Mouse (Mus musculus) kidney, adult 8-10 months (tissue): ENCODE data around the gene Itgb3bp.
A peak's percentile ranks its signal among the peaks of the same experiment; 100 is the strongest.

Experiments used
- DNase-seq, 2 experiments: peaks; one replicate each; pipeline ENCODE4 v3.0.0; 2022

Itgb3bp gene

GRCm38 (mm10) chr4:99929613-99930517 lies at the start of gene Itgb3bp:
Gene Itgb3bp, minus strand, starts transcription at chr4:99929813.
- DNase-seq: peak; percentile 88 to 93

- no peak for DNase-seq
Measured at GRCm38 (mm10) chr4:99979326-99979725, 49.7 kb upstream of the Itgb3bp start.

GRCm38 (mm10) chr4:99974375-99974774 lies 44.8 kb upstream of the Itgb3bp start:
- DNase-seq: no peak

- DNase-seq: no peak
Measured at GRCm38 (mm10) chr4:99973931-99974330, 44.3 kb upstream of the Itgb3bp start.

- no peak for DNase-seq
Measured at GRCm38 (mm10) chr4:99972886-99973285, 43.3 kb upstream of the Itgb3bp start.

DNA sequence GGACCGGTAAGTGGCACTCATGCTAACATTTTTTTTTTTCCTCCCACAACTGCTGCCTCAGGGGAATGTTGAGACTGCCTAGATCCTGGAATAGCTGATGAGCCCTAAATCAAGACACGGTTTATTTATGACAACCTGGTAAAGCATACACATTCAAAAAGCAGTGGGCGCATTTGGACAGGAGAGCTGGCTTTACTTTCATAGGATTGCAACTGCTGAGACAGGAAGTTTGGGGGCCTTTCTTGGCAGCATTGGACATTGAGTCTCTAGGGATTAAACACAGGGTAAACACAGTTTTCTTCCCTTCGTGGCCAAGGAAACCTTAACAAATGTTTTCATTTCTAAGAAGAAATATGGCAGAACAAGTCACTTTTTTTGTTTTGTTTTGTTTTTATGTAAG lies 40.5 kb upstream of the Itgb3bp start:
- no peak for DNase-seq

DNA sequence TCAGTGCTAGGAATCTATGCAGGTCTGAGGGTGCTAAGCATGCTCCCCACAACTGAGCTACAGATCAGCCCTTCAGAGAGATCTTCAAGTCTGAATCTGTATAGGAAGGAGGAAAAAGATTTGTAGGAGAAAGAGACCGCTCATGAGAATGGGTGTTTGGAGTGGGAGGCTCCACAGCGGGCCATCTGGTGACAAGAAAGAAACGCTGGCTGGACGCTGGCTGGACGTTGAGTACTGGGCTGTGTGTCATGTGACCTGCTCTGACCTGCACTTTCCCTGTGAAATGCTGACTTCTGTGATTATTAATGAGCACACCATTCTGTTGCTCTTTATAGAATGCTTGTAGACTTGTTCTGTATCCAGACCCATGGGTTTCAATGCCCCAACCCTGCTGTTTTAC lies 39.7 kb upstream of the Itgb3bp start:
- DNase-seq: peak; percentile 35 to 47

- no peak for DNase-seq
Measured at GRCm38 (mm10) chr4:99966555-99966954, 36.9 kb upstream of the Itgb3bp start.

DNA sequence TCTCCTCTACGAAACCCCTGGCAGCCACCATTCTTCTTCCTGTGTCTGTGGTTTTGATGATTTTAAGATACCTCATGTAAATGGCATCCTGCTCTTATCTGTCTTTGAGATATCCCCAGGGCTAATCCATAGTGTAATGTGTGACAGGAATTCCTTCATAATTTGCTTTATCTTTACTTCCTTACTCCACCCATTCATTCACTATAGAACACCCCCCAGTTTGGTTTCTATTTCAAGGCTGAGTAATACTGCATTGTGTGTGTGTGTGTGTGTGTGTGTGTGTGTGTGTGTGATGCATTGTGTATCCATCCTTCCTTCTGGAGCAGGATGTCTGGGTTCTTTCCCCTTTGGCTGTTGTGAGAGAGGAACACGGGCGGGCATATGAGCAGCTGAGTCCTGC lies 29.7 kb upstream of the Itgb3bp start:
- no peak for DNase-seq

- DNase-seq: no peak
Measured at GRCm38 (mm10) chr4:99958084-99958815, 28.6 kb upstream of the Itgb3bp start.

DNA sequence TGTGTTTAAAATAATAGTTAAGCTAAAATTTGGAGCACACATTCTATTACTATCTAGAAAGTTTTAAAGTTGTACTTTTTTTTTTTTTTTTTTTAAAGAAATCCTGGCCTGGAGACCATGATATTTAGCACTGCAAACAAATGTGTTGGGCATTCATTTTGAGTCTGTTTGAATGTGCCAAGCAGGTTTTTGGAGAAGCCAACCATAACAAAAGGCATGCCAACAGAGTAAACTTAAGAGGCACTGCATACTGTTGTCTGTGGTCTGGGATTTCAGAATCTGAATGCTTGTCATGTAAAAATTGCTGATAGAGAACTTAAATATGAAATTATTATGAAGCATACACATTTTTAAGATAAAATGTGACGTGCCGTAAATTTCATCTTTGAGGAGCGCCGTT lies 27.6 kb upstream of the Itgb3bp start:
- DNase-seq: no peak

DNA sequence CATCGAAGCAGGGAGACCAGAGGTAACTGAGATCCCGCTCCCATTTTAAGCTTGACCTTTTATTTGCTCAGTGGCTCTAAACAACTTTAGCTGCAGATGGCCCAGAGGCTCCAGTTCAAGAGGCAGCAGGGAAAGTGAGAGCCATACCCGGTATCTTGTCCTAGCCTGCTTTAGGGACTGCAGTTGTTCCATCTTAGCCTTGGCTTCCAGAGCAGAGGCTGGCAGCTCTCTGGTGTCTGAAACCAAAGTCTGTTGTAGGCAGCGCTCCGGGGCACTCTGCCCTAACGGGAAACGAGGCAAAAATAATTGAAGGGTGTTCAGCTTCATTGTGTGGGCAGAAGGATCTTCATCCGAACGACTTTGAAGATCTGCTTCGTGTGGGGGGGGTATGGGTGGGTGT lies 25.8 kb upstream of the Itgb3bp start:
- DNase-seq: no peak

- DNase-seq: no peak
Measured at GRCm38 (mm10) chr4:99953904-99954303, 24.3 kb upstream of the Itgb3bp start.

DNA sequence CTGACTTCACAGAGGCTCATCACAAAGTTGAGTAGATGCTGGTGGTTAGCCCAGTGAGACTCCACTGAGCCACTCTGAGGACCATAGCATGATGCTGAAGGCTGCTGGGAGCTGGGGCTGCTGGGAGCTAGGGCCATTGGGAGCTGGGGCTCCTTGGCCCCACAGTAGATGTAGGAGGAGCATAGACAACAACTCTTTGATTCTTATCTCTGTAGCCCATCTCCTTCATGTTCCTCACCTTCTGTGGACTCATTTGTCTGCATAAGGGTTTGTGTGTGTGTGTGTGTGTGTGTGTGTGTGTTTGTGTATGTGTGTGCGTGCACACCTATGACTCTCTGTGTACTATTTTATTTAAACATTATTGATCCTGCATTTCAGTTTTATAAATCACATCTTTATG lies 18.3 kb upstream of the Itgb3bp start:
- DNase-seq: no peak

DNA sequence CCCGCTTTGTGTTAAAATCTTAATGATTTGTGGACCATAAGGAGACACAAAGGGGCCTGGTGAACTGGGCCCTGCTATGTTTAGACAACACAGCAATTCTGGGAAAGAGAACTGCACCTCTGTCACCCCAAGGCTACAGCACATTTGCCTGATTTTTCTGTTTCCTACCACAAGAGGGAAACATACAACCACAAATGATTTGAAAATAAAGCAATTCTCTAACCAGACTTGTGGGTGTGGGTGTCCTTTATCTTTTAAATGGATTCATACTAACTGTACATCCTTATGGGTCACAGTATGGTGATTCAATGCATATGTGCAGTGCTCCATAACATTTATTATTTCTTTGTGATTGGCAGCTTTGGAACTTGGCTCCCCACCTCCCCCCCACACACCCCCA lies 17.6 kb upstream of the Itgb3bp start:
- no peak for DNase-seq

GRCm38 (mm10) chr4:99946516-99946915 lies 16.9 kb upstream of the Itgb3bp start:
- DNase-seq: no peak

- DNase-seq: no peak
Measured at GRCm38 (mm10) chr4:99945011-99945410, 15.4 kb upstream of the Itgb3bp start.

DNA sequence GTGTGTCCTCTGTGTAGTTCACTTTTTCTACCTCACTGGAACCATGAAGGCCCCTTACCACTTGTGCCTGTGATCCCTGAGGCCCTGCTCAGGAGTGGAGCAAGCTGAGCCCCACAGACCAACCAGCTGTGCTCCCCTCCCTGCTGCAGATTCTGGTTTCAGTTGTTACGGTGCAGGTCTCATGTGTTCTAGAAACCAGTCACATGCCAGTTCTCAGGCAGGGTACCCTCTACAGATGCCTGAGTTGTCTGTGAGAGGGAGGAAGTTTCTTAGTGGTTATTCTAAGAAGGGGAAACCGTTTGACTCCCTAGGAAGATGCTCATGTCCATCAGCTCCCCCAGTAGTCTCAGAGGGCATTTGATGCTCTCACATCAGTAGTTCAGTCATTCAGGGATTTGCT lies 15.0 kb upstream of the Itgb3bp start:
- no peak for DNase-seq

DNA sequence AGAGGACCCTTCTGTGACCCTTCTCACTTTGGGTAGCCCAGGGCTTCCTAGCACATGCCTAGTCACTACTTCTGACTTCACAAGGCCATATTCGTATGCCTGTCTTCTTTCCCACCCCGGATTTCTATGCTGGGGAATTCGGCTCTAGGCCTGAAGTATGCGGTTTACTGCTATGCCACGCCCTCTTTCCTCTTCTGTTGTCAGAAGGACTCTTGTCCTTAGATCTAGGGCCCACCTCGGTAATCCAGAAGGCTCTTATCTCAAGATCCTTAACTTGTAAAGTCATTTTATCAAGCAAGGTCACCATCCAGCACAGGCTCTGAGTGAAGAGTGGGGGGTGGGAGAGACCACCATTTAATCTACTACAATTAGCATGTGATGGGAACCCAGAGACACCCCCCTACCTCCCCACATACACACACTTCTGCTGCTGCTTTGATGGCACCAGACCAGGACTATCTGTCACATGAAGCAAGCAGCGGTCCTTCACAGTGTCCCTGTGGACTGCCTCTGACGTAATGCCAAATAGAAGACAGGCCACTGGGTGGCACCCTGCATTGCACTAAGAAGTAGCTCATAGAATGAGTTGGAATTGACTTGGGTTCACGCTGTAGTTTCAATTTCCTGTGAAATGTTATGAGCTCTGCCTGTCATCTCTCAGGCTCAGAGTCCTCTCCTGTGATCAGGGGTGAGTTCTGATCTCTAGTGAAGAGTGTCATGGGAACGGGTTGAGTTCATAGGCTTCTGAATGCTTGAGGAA lies 12.2 kb upstream of the Itgb3bp start:
- peak in 1 of 2 experiments; percentile 34 for DNase-seq

DNA sequence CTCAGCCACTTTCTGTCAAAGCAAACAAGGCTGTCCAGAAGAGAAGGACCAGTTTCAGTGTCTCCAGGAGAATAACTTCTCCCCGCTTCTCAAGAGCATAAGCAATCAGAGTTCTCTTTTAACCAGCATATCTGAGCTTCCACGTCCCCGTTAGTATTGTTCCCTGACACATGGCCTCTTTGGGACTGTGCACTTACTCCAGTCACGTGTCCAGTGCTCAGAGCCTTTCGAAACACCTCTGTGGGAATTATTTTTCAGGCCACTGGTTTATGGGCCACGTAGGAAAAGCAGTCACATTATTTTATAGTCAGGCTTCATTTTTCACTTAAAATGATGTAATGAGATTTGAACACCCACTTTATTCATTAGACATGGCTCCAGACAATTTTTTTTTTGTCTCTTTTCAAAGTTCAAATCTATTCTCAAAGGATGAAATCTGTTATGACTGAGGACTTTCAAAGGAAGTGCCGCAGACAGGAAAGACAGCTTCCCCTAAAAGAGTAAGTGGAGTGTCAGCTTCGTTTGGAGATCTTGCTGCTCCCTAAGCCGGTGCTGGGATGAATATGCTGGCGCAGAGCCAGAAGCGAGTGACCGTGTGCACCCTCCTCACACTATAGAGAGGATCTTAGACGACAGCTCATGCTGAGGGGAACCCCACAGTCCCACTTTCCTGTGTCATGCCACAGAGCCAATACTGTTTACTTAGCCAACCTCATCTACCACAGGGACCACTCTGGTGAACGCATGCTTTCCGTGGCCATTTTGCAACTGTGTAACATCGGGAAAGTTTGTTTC lies 10.3 kb upstream of the Itgb3bp start:
- DNase-seq: no peak

GRCm38 (mm10) chr4:99936278-99936677 lies 6.7 kb upstream of the Itgb3bp start:
- no peak for DNase-seq

GRCm38 (mm10) chr4:99934859-99935258 lies 5.2 kb upstream of the Itgb3bp start:
- DNase-seq: no peak

- no peak for DNase-seq
Measured at GRCm38 (mm10) chr4:99931807-99932206, 2.2 kb upstream of the Itgb3bp start.
